Mouse (Mus musculus): ENCODE measurements around the gene Mfap4. TPM values are rescaled to one million over a fixed set of nuclear protein-coding genes. Genes with fewer than 3 reads are reported as not detected.

Mfap4 gene
- polyA plus RNA-seq, 1 experiment from 2014 or later = 239 TPM

DNA sequence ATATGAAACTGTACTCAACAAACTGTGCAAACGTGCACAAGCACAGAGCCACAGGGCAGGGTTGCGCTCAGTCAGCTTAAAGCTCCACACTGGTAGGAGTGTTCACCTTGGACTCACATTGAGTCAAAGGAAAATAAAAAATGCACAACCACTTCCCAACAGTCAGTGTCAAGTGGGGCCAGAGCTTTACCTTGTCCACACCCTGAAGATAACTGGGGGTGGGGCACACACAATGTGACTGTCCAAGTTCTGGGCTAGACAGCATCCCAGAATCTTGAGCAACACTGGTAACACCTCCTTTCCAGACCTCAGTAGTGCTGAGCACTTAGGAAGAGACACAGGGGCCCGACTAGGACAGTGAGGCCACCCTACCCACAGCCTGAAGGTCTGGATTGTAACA, 33.6 kb downstream of the Mfap4 start:
- DNase-seq (ENCODE audit: low spot score) = no peak
- H3K36me3 ChIP-seq (ENCODE audit: control insufficient read depth, insufficient read depth, low read length) = peaks cover 62% of the 10 kb centered on the region
- 94% methylated on average over 3 of the region's 3 CpGs for WGBS
- no peak for ATAC-seq (replicated peaks; ENCODE audit: low FRiP score, low TSS enrichment, low read depth)
- no peaks in the 10 kb centered on the region for H3K27me3 ChIP-seq (replicated peaks; ENCODE audit: control insufficient read depth, insufficient read depth, low read length)
- H3K9ac ChIP-seq (ENCODE audit: low read length) = no peak overlapping the region
- no peak overlapping the region for H3K4me3 ChIP-seq (ENCODE audit: low read depth, low read length)
- H3K27ac ChIP-seq (ENCODE audit: low read depth) = no peak overlapping the region
- H3K9me3 ChIP-seq (ENCODE audit: control insufficient read depth, low read length) = no peaks in the 10 kb centered on the region
- H3K4me2 ChIP-seq (ENCODE audit: low read length) = no peak overlapping the region
- H3K4me1 ChIP-seq (replicated peaks; ENCODE audit: control insufficient read depth, insufficient read depth, low read length) = no peaks in the 10 kb centered on the region

DNA sequence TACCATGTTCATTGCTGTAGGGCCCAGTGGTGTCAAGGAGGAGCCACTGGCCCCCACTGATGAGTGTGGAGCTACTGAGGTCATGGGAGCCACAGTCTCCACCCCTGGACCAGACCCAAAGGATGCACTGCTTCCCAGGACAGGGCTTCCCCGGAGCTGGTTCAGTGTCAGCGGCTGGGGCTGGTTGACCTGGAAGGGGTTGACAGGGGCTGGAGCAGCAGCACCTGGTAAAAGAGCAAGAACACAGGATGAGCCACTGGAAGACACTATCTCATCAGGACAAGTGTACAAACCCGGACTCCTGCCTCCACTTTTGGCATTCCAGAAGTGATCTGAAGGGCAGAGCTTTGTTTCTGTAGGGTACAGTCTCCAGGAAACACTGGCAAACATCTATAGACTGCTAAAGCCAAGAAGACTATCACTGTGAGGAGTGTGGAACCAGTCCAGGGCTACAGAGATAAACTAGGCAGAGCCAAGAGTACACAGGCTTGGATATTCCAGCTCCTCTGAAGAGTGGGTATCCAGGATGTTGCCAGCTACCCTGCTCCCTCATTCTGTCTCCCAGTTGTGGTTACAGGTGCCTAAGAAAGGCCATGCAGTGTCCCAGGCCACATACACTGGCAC, 34.4 kb downstream of the Mfap4 start:
- 93% methylated on average over 3 of the region's 3 CpGs for WGBS
- Histone ChIP-seq H3K27me3 (replicated peaks; ENCODE audit: control insufficient read depth, insufficient read depth, low read length) (no peaks in the 10 kb centered on the region), H3K4me1 (replicated peaks; ENCODE audit: control insufficient read depth, insufficient read depth, low read length) (no peaks in the 10 kb centered on the region), H3K4me2 (ENCODE audit: low read length) (no peak overlapping the region), H3K9ac (ENCODE audit: low read length) (no peak overlapping the region), H3K9me3 (ENCODE audit: control insufficient read depth, low read length) (no peaks in the 10 kb centered on the region), H3K27ac (ENCODE audit: low read depth) (no peak overlapping the region), H3K4me3 (ENCODE audit: low read depth, low read length) (no peak overlapping the region), H3K36me3 (ENCODE audit: control insufficient read depth, insufficient read depth, low read length) (peaks cover 62% of the 10 kb centered on the region)
- ATAC-seq (replicated peaks; ENCODE audit: low FRiP score, low TSS enrichment, low read depth) (no peak), DNase-seq (ENCODE audit: low spot score) (no peak)

DNA sequence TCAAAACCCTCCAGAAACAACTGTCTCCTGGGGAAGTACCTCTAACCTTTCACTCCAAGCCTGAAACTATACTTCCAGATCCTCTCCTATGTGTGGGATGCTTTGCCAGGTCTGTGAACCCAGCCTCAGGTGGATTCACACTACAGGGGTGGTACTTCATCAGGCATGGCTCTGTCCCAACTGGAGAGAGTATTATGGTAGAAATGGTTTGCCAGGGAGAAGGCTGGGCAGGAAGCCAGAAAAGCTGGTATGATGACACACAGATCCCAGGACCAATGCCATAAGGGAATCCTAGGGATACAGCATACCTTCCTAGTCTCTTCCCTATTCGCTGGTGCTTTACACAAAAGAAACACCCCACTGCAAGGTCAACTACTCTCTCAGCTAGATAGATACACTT, 41.6 kb downstream of the Mfap4 start:
- DNase-seq (ENCODE audit: low spot score) (no peak), ATAC-seq (replicated peaks; ENCODE audit: low FRiP score, low TSS enrichment, low read depth) (no peak)
- H3K27ac ChIP-seq (ENCODE audit: low read depth) = no peak overlapping the region
- H3K4me1 ChIP-seq (replicated peaks; ENCODE audit: control insufficient read depth, insufficient read depth, low read length) = no peaks in the 10 kb centered on the region
- 82% methylated on average over 1 of the region's 1 CpGs for WGBS
- H3K9me3 ChIP-seq (ENCODE audit: control insufficient read depth, low read length) = no peaks in the 10 kb centered on the region
- H3K4me2 ChIP-seq (ENCODE audit: low read length) = no peak overlapping the region
- no peak overlapping the region for H3K9ac ChIP-seq (ENCODE audit: low read length)
- H3K36me3 ChIP-seq (ENCODE audit: control insufficient read depth, insufficient read depth, low read length) = peaks cover 23% of the 10 kb centered on the region
- no peak overlapping the region for H3K4me3 ChIP-seq (ENCODE audit: low read depth, low read length)
- no peaks in the 10 kb centered on the region for H3K27me3 ChIP-seq (replicated peaks; ENCODE audit: control insufficient read depth, insufficient read depth, low read length)

DNA sequence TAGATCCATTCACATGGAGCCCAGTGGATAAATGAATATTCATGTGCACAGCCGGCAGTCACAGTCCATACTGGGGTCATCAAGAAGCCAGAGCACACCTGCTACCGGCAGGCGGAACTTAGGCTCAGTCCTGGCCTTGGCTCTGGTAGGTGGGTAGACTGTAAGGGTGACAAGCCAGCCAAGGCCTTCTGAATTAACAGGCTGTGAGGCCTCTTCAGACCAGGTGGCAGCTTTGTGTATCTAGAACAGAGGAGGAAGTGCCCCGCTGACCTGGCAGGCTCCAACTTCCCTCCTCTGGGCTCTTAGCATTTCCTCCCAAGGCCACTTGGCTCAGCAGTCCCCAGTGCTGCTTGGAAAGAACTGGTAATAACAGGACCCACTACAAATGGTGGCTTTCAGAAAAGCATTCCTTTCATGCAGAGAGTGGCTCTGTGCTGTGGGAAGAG, 44.1 kb downstream of the Mfap4 start:
- H3K27ac ChIP-seq (ENCODE audit: low read depth) = no peak overlapping the region
- H3K9ac ChIP-seq (ENCODE audit: low read length) = no peak overlapping the region
- no peaks in the 10 kb centered on the region for H3K4me1 ChIP-seq (replicated peaks; ENCODE audit: control insufficient read depth, insufficient read depth, low read length)
- H3K4me2 ChIP-seq (ENCODE audit: low read length) = no peak overlapping the region
- no peaks in the 10 kb centered on the region for H3K9me3 ChIP-seq (ENCODE audit: control insufficient read depth, low read length)
- no peak for DNase-seq (ENCODE audit: low spot score)
- ATAC-seq (replicated peaks; ENCODE audit: low FRiP score, low TSS enrichment, low read depth) = no peak
- 63% methylated on average over 4 of the region's 4 CpGs for WGBS
- no peak overlapping the region for H3K4me3 ChIP-seq (ENCODE audit: low read depth, low read length)
- no peaks in the 10 kb centered on the region for H3K27me3 ChIP-seq (replicated peaks; ENCODE audit: control insufficient read depth, insufficient read depth, low read length)
- peaks cover 20% of the 10 kb centered on the region for H3K36me3 ChIP-seq (ENCODE audit: control insufficient read depth, insufficient read depth, low read length)

DNA sequence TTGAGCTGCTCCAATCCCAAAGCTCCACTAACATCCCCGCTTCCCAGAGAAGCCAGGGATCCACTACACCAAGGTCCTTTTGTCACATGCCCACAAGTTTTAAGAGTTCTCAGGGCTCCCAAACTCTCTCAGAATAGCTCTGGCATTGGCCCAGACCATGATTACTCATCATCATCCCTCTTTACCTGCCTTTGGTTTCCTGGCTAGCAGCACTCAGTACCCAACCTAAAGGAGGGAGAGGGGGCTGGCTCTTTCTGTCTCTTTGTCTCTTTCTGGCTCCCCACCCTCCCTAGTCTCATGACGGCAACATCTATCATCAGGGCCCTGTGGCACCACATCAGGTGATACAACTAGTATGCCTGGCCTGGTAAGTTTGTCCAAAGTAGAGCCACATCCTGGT, 47.6 kb downstream of the Mfap4 start:
- Histone ChIP-seq H3K27me3 (replicated peaks; ENCODE audit: control insufficient read depth, insufficient read depth, low read length) (no peaks in the 10 kb centered on the region), H3K4me1 (replicated peaks; ENCODE audit: control insufficient read depth, insufficient read depth, low read length) (no peaks in the 10 kb centered on the region), H3K27ac (ENCODE audit: low read depth) (no peak overlapping the region), H3K9ac (ENCODE audit: low read length) (no peak overlapping the region), H3K36me3 (ENCODE audit: control insufficient read depth, insufficient read depth, low read length) (peaks cover 23% of the 10 kb centered on the region), H3K4me2 (ENCODE audit: low read length) (no peak overlapping the region), H3K9me3 (ENCODE audit: control insufficient read depth, low read length) (no peaks in the 10 kb centered on the region), H3K4me3 (ENCODE audit: low read depth, low read length) (no peak overlapping the region)
- DNase-seq (ENCODE audit: low spot score) (no peak), ATAC-seq (replicated peaks; ENCODE audit: low FRiP score, low TSS enrichment, low read depth) (no peak)
- 82% methylated on average over 2 of the region's 2 CpGs for whole genome bisulfite sequencing

- H3K9ac ChIP-seq (ENCODE audit: low read length) = no peak overlapping the region
- H3K4me2 ChIP-seq (ENCODE audit: low read length) = no peak overlapping the region
- DNase-seq (ENCODE audit: low spot score) (no peak), ATAC-seq (replicated peaks; ENCODE audit: low FRiP score, low TSS enrichment, low read depth) (no peak)
- no peaks in the 10 kb centered on the region for H3K9me3 ChIP-seq (ENCODE audit: control insufficient read depth, low read length)
- no peaks in the 10 kb centered on the region for H3K4me1 ChIP-seq (replicated peaks; ENCODE audit: control insufficient read depth, insufficient read depth, low read length)
- H3K27me3 ChIP-seq (replicated peaks; ENCODE audit: control insufficient read depth, insufficient read depth, low read length) = no peaks in the 10 kb centered on the region
- no peak overlapping the region for H3K27ac ChIP-seq (ENCODE audit: low read depth)
- peaks cover 20% of the 10 kb centered on the region for H3K36me3 ChIP-seq (ENCODE audit: control insufficient read depth, insufficient read depth, low read length)
- 70% methylated on average over 5 of the region's 5 CpGs for WGBS
- H3K4me3 ChIP-seq (ENCODE audit: low read depth, low read length) = no peak overlapping the region
These were observed 48.3 kb downstream of the Mfap4 start for GRCm38 (mm10) chr11:61533571-61533970.

- 69% methylated on average over 1 of the region's 1 CpGs for WGBS
- Histone ChIP-seq H3K4me2 (ENCODE audit: low read length) (no peak overlapping the region), H3K9ac (ENCODE audit: low read length) (no peak overlapping the region), H3K27ac (ENCODE audit: low read depth) (no peak overlapping the region), H3K27me3 (replicated peaks; ENCODE audit: control insufficient read depth, insufficient read depth, low read length) (no peaks in the 10 kb centered on the region), H3K4me1 (replicated peaks; ENCODE audit: control insufficient read depth, insufficient read depth, low read length) (no peaks in the 10 kb centered on the region), H3K9me3 (ENCODE audit: control insufficient read depth, low read length) (no peaks in the 10 kb centered on the region), H3K36me3 (ENCODE audit: control insufficient read depth, insufficient read depth, low read length) (peaks cover 17% of the 10 kb centered on the region; the same call in 1 of the 2 replicates), H3K4me3 (ENCODE audit: low read depth, low read length) (no peak overlapping the region)
- ATAC-seq (replicated peaks; ENCODE audit: low FRiP score, low TSS enrichment, low read depth) = no peak
- no peak for DNase-seq (ENCODE audit: low spot score)
These were observed 50.3 kb downstream of the Mfap4 start for GRCm38 (mm10) chr11:61535530-61535929.

- H3K9ac ChIP-seq (ENCODE audit: low read length) = no peak overlapping the region
- no peak overlapping the region for H3K4me2 ChIP-seq (ENCODE audit: low read length)
- 53% methylated on average over 3 of the region's 3 CpGs for WGBS
- ATAC-seq (replicated peaks; ENCODE audit: low FRiP score, low TSS enrichment, low read depth) (no peak), DNase-seq (ENCODE audit: low spot score) (no peak)
- H3K27me3 ChIP-seq (replicated peaks; ENCODE audit: control insufficient read depth, insufficient read depth, low read length) = no peaks in the 10 kb centered on the region
- H3K27ac ChIP-seq (ENCODE audit: low read depth) = no peak overlapping the region
- H3K4me3 ChIP-seq (ENCODE audit: low read depth, low read length) = no peak overlapping the region
- H3K4me1 ChIP-seq (replicated peaks; ENCODE audit: control insufficient read depth, insufficient read depth, low read length) = no peaks in the 10 kb centered on the region
- peaks cover 17% of the 10 kb centered on the region; the same call in 1 of the 2 replicates for H3K36me3 ChIP-seq (ENCODE audit: control insufficient read depth, insufficient read depth, low read length)
- no peaks in the 10 kb centered on the region for H3K9me3 ChIP-seq (ENCODE audit: control insufficient read depth, low read length)
These were observed 51.7 kb downstream of the Mfap4 start for GRCm38 (mm10) chr11:61536952-61537351.

DNA sequence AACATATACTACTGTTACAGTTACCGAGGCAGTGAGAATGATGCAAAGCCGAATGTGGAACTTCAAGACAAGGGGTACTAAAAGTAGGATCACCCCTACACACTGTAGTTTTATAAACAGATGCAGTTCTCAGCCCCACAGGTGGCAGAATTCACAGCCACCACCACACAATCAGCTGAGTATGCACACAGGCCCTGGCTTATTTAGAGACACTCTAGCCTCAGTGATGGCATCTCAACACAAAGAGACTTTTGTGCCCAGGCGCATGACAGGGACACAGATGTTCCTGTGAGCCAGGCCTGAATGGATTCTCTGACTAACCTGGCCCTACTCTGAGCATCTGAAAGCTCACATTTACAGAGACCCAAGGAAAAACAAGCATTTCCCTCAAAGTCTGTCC, 52.1 kb downstream of the Mfap4 start:
- Histone ChIP-seq H3K4me1 (replicated peaks; ENCODE audit: control insufficient read depth, insufficient read depth, low read length) (no peaks in the 10 kb centered on the region), H3K9me3 (ENCODE audit: control insufficient read depth, low read length) (no peaks in the 10 kb centered on the region), H3K27ac (ENCODE audit: low read depth) (no peak overlapping the region), H3K36me3 (ENCODE audit: control insufficient read depth, insufficient read depth, low read length) (peaks cover 13% of the 10 kb centered on the region; the same call in 1 of the 2 replicates), H3K4me2 (ENCODE audit: low read length) (no peak overlapping the region), H3K9ac (ENCODE audit: low read length) (no peak overlapping the region), H3K27me3 (replicated peaks; ENCODE audit: control insufficient read depth, insufficient read depth, low read length) (no peaks in the 10 kb centered on the region), H3K4me3 (ENCODE audit: low read depth, low read length) (no peak overlapping the region)
- WGBS = 84% methylated on average over 3 of the region's 3 CpGs
- DNase-seq (ENCODE audit: low spot score) = no peak
- ATAC-seq (replicated peaks; ENCODE audit: low FRiP score, low TSS enrichment, low read depth) = no peak

Data from intestine, embryonic 14.5 days (tissue).